21 mouse cellular contexts compared by ENCODE assay signal in the genomic region with DNA sequence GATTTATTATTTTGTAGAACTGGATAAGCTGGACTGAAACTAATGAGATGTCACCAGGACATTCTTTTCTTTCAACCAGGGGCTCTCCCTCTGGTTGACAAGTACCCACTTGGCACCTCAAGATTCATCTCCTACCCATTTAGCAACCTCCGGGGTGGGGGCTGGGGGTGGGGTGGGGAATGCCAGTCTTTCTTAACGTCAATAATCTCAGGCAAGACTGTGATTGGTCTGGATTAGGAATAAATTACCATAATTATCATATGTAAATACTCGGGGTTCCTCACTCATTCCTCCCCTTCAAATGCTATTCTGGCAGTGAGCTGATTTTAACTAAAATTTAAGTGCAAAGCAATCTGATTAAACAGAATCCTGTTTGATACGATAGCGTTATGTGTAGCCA.
"Had no signal": no experiment of that assay in that cellular context is flagged by ENCODE, and none has a peak within 500 bp of the region (broad histone marks: within the 10 kb centered on the region; RNA-seq: fewer than 3 reads in every experiment).

No protein-coding gene starts in this region.

- H3K9me3 ChIP-seq: limb, embryonic 10.5 days; limb, embryonic 13.5 days; liver, embryonic 12.5 days; liver, embryonic 15.5 days; lung, embryonic 15.5 days; megakaryocyte, embryonic 14.5 days; midbrain, embryonic 10.5 days; neural tube, embryonic 12.5 days; neural tube, embryonic 15.5 days; stomach, embryonic 15.5 days had no signal

- H3K36me3 ChIP-seq: limb, embryonic 10.5 days; limb, embryonic 13.5 days; liver, embryonic 12.5 days; liver, embryonic 15.5 days; lung, embryonic 15.5 days; midbrain, embryonic 10.5 days; neural tube, embryonic 12.5 days; neural tube, embryonic 15.5 days; stomach, embryonic 15.5 days had no signal

- DNase-seq: kidney, postnatal 14 days; kidney, postnatal 4 days; liver; lung, adult 18-20 months; lung, postnatal 10 days; lung, postnatal 36 days; midbrain, embryonic 14.5 days; right cerebral cortex, adult 18-20 months; right cerebral cortex, postnatal 14 days; right cerebral cortex, postnatal 4 days; thymus, postnatal 36 days had no signal

- H3K27me3 ChIP-seq: limb, embryonic 13.5 days; liver, embryonic 12.5 days; liver, embryonic 15.5 days; lung, embryonic 15.5 days; neural tube, embryonic 12.5 days; neural tube, embryonic 15.5 days; stomach, embryonic 15.5 days had no signal

- H3K4me1 ChIP-seq: limb, embryonic 10.5 days; limb, embryonic 13.5 days; liver, embryonic 12.5 days; liver, embryonic 15.5 days; lung, embryonic 15.5 days; midbrain, embryonic 10.5 days; neural tube, embryonic 12.5 days; stomach, embryonic 15.5 days had no signal

- H3K4me3 ChIP-seq: limb, embryonic 10.5 days; limb, embryonic 13.5 days; liver, embryonic 12.5 days; liver, embryonic 15.5 days; lung, embryonic 15.5 days; megakaryocyte, embryonic 14.5 days; midbrain, embryonic 10.5 days; neural tube, embryonic 12.5 days; neural tube, embryonic 15.5 days; stomach, embryonic 15.5 days had no signal

- H3K9ac ChIP-seq: limb, embryonic 13.5 days; liver, embryonic 12.5 days; liver, embryonic 15.5 days; lung, embryonic 15.5 days; neural tube, embryonic 12.5 days; neural tube, embryonic 15.5 days; stomach, embryonic 15.5 days had no signal

- H3K27ac ChIP-seq: limb, embryonic 10.5 days; limb, embryonic 13.5 days; liver, embryonic 12.5 days; liver, embryonic 15.5 days; lung, embryonic 15.5 days; midbrain, embryonic 10.5 days; neural tube, embryonic 12.5 days; neural tube, embryonic 15.5 days; stomach, embryonic 15.5 days had no signal

- ATAC-seq: liver, embryonic 12.5 days had no signal

- H3K4me2 ChIP-seq: limb, embryonic 13.5 days; liver, embryonic 12.5 days; liver, embryonic 15.5 days; lung, embryonic 15.5 days; neural tube, embryonic 12.5 days; neural tube, embryonic 15.5 days; stomach, embryonic 15.5 days had no signal
